Mouse (Mus musculus): ENCODE data around the gene Wtip.

DNA sequence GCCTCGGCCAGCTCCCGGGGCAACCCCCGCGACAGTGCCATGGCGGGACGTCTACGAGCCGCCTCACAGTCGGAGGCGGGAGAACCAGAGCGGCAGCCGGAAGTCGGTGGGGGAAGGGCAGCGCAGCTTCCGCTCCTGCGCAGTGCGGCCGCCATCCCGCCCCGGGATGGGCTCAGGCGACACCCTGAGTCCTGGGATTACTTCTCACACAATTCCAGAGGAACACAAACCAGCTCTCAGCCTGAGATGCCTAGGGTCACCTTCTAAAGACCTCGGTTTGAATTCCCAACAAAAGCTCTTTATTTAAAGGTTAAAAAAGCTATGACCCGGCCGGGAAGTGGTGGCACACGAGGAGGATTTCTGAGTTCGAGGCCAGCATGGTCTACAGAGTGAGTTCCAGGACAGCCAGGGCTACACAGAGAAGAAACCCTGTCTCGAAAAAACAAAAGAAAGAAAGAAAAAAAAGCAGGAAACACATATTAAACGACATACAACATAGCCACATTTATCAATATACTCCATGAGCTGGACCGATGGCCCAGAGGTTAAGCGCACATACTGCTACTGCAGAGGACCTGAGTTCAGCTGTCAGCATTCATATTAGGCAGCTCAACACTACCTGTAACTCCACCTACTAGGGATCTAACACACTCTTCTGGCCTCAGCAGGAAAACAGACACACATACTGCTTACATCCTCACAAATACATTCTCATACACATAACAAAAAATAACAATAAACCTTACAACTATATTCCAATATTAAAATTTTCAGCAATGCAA, 35.6 kb upstream of the Wtip start:
- TF ChIP-seq CTCF (IDR thresholded peaks at IDR 0.05; ENCODE audit: insufficient read depth, low read depth, low read length) (no peak), POLR2A (IDR thresholded peaks at IDR 0.05; ENCODE audit: insufficient read depth, low read depth, low read length) (peak; percentile 89)

Data from olfactory bulb, adult 2 months (tissue).